ENCODE assay signal across 14 mouse cellular contexts in the genomic region with DNA sequence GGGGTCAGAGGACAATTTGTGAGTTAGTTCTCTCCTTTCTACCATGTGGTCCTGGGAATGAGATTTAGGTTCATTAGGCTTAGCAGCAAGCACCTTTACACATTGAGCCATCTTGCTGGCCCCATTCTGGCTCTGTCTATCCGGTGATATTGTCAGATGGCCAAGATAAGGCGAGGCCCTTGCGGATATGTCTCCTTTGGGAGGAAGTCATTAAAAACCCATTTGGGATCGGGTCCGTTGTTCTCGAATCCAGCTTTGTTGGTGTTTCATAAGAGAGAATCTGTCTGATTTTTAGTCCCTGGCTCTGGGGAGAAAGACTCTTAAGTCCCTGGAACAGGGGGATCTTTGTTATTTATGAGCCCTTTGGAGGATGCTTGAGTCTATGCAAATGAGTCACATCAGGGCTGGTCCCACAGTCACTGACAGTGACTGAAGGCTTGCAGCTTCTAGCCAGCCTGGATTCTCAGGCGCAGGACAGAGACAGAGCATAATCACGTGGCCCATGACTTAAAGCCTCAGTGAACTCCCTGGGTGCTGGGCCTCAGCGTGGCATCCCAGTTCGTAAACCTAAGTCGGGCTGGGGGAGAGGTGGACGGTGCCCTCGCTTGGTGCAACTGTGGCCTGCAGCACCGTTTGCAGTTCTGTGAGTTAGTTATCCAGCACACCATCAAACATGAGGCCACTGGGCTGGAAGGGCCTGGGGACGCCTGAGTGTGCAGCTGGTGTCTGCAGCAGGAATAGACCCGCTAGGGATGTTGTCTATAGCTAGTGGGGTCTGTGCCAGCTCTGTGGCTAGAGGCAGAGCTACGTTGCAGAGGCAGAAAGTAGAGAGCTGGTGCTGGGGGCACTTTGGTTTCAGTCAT. TPM values are rescaled to one million over a fixed set of nuclear protein-coding genes. Genes with fewer than 3 reads are reported as not detected.
DNase-seq lines count a peak whose midpoint lies in the region; ATAC-seq and TF ChIP-seq lines count a peak whose summit lies in the region.
"Had no signal": no experiment of that assay in that cellular context is flagged by ENCODE, and none has a peak within 500 bp of the region (broad histone marks: within the 10 kb centered on the region; RNA-seq: fewer than 3 reads in every experiment).

No protein-coding gene starts in this region.

- intact Hi-C loops in gastrocnemius, adult 2 months (cut with DNase I), result no loop called here
- intact Hi-C loops in gastrocnemius, postnatal 14 days (cut with DNase I; ENCODE audit: low total_unique reads), result no loop called here

- 0 out of 2 replicates have a peak, but pooled peaks cover 8% of the 10 kb centered on the region for H3K4me1 ChIP-seq in forebrain, postnatal 0 days (ENCODE audit: insufficient read depth)
- H3K4me1 ChIP-seq in midbrain, embryonic 11.5 days (ENCODE audit: control insufficient read depth, insufficient read depth, low read length), result peaks cover 21% of the 10 kb centered on the region

- peak; percentile 39 for ATAC-seq in forebrain, postnatal 0 days
- ATAC-seq in midbrain, embryonic 11.5 days (ENCODE audit: low FRiP score), result no peak; the same call in 1 of the 2 replicates
- ATAC-seq in frontal cortex, adult (ENCODE audit: low TSS enrichment), result no peak

- peaks cover 45% of the 10 kb centered on the region for H3K36me3 ChIP-seq in forebrain, postnatal 0 days (ENCODE audit: insufficient read depth)
- H3K36me3 ChIP-seq in midbrain, embryonic 11.5 days (ENCODE audit: control insufficient read depth, insufficient read depth, low read length), result peaks cover 5% of the 10 kb centered on the region; the same call in 1 of the 2 replicates

- no peak for DNase-seq in gastrocnemius, adult 2 months
- no peak for DNase-seq in gastrocnemius, postnatal 14 days
- DNase-seq in R1 (ENCODE audit: low read depth, low spot score), result peak; percentile 36
- DNase-seq in forebrain, postnatal 0 days, result no peak
- no peak for DNase-seq in midbrain, embryonic 11.5 days (ENCODE audit: low spot score, missing footprints)
- DNase-seq in urinary bladder, adult 2 months (ENCODE audit: low spot score), result no peak
- no peak for DNase-seq in layer of hippocampus, adult 2 months (ENCODE audit: low spot score in 2 of 2)
- DNase-seq: adrenal gland, postnatal 25 days; cerebellum, adult 9-10 months; layer of hippocampus, adult 9-11 months had no signal

- H3K27ac ChIP-seq in gastrocnemius, adult 2 months, result peak overlapping the region; percentile 53
- H3K27ac ChIP-seq in forebrain, postnatal 0 days (ENCODE audit: low read depth, low read length), result no peak overlapping the region
- H3K27ac ChIP-seq in midbrain, embryonic 11.5 days (ENCODE audit: low read depth, low read length), result peak overlapping the region; percentile 67
- no peak overlapping the region for H3K27ac ChIP-seq in layer of hippocampus, adult 2 months
- H3K27ac ChIP-seq: limb, embryonic 12.5 days had no signal

- TF ChIP-seq CTCF in gastrocnemius, adult 2 months (IDR thresholded peaks at IDR 0.05), result no peak
- no peak for TF ChIP-seq CTCF in forebrain, postnatal 0 days (IDR thresholded peaks at IDR 0.05; ENCODE audit: low read depth)
- TF ChIP-seq CTCF in layer of hippocampus, adult 2 months (conservative IDR thresholded peaks at IDR 0.05), result no peak

- H3K9ac ChIP-seq in forebrain, postnatal 0 days, result no peak overlapping the region
- H3K9ac ChIP-seq in midbrain, embryonic 11.5 days (ENCODE audit: low read length), result 0 out of 2 replicates have a peak overlapping the region, but pooled peaks have one; percentile 16
- H3K9ac ChIP-seq: limb, embryonic 12.5 days had no signal

- no peaks in the 10 kb centered on the region for H3K27me3 ChIP-seq in forebrain, postnatal 0 days (ENCODE audit: insufficient read depth, low read length)
- H3K27me3 ChIP-seq in midbrain, embryonic 11.5 days (ENCODE audit: control insufficient read depth, insufficient read depth, low read length), result no peaks in the 10 kb centered on the region
- H3K27me3 ChIP-seq: limb, embryonic 12.5 days; megakaryocyte, embryonic 14.5 days had no signal

- 58% methylated on average over 17 of the region's 17 CpGs for WGBS in forebrain, postnatal 0 days
- 69% methylated on average over 17 of the region's 17 CpGs for WGBS in midbrain, embryonic 11.5 days

- H3K9me3 ChIP-seq in forebrain, postnatal 0 days (ENCODE audit: low read length), result no peaks in the 10 kb centered on the region
- no peaks in the 10 kb centered on the region for H3K9me3 ChIP-seq in midbrain, embryonic 11.5 days (ENCODE audit: control insufficient read depth, low read length)
- H3K9me3 ChIP-seq: limb, embryonic 12.5 days; megakaryocyte, embryonic 14.5 days had no signal

- no peak overlapping the region for H3K4me2 ChIP-seq in forebrain, postnatal 0 days (ENCODE audit: low read depth)
- no peak overlapping the region for H3K4me2 ChIP-seq in midbrain, embryonic 11.5 days
- H3K4me2 ChIP-seq: limb, embryonic 12.5 days had no signal

- no peak overlapping the region for H3K4me3 ChIP-seq in gastrocnemius, adult 2 months
- H3K4me3 ChIP-seq in forebrain, postnatal 0 days (ENCODE audit: low read depth, low read length), result no peak overlapping the region
- H3K4me3 ChIP-seq in midbrain, embryonic 11.5 days (ENCODE audit: low read depth, low read length), result no peak overlapping the region
- no peak overlapping the region for H3K4me3 ChIP-seq in layer of hippocampus, adult 2 months
- H3K4me3 ChIP-seq: erythroblast, embryonic 14.5 days; limb, embryonic 12.5 days had no signal

RNA-seq across cellular contexts. Expression of a gene that starts 16.8 kb away (rescaled TPM):
- 1 to 10 TPM; 1.5 to 2.2 TPM for total RNA-seq in gastrocnemius, adult 2 months (2021)
- total RNA-seq in gastrocnemius, postnatal 14 days (2021), result 1 to 10 TPM; 5.5 to 7.2 TPM
- total RNA-seq in forebrain, postnatal 0 days (2014; rRNA removed), result 41.3 and 44.5 TPM in 2 replicates
- polyA plus RNA-seq in forebrain, postnatal 0 days (2015; fragmentation: Nextera tagmentation; extraction: Ambion mirVana), result 9.3 and 11.4 TPM in 2 replicates
- 8.4 and 9.1 TPM in 2 replicates for polyA plus RNA-seq in midbrain, embryonic 11.5 days (2014; fragmentation: Nextera tagmentation; extraction: Ambion mirVana)
- 10.6 and 12.6 TPM in 2 replicates for polyA plus RNA-seq in urinary bladder, adult 2 months (2012; rRNA removed)
- total RNA-seq in layer of hippocampus, adult 2 months (2021), result 10 to 100 TPM; 39.9 to 40.5 TPM

RNA-seq across cellular contexts. Expression of a gene that starts 32.3 kb away (rescaled TPM):
- 100 to 1,000 TPM in 1 of 2 experiments, 10 to 100 TPM in 1; 92.2 to 105 TPM for total RNA-seq in gastrocnemius, adult 2 months (2021)
- 100 to 1,000 TPM; 110 to 114 TPM for total RNA-seq in gastrocnemius, postnatal 14 days (2021)
- 498 and 525 TPM in 2 replicates for total RNA-seq in forebrain, postnatal 0 days (2014; rRNA removed)
- polyA plus RNA-seq in forebrain, postnatal 0 days (2015; fragmentation: Nextera tagmentation; extraction: Ambion mirVana), result 315 and 343 TPM in 2 replicates
- polyA plus RNA-seq in midbrain, embryonic 11.5 days (2014; fragmentation: Nextera tagmentation; extraction: Ambion mirVana), result 421 and 442 TPM in 2 replicates
- polyA plus RNA-seq in urinary bladder, adult 2 months (2012; rRNA removed), result 221 and 232 TPM in 2 replicates
- 100 to 1,000 TPM; 298 to 323 TPM for total RNA-seq in layer of hippocampus, adult 2 months (2021)

RNA-seq across cellular contexts. Expression of a gene that starts 56.7 kb away (rescaled TPM):
- total RNA-seq in gastrocnemius, adult 2 months (2021), result 1 to 10 TPM in 1 of 2 experiments, under 1 TPM in 1; 0.87 to 1.2 TPM
- 1 to 10 TPM; 1.3 to 1.5 TPM for total RNA-seq in gastrocnemius, postnatal 14 days (2021)
- total RNA-seq in forebrain, postnatal 0 days (2014; rRNA removed), result 1.5 and 1.8 TPM in 2 replicates
- polyA plus RNA-seq in forebrain, postnatal 0 days (2015; fragmentation: Nextera tagmentation; extraction: Ambion mirVana), result 1.2 and 2.5 TPM in 2 replicates
- polyA plus RNA-seq in midbrain, embryonic 11.5 days (2014; fragmentation: Nextera tagmentation; extraction: Ambion mirVana), result 1.5 and 1.6 TPM in 2 replicates
- 6.9 TPM in 2 replicates for polyA plus RNA-seq in urinary bladder, adult 2 months (2012; rRNA removed)
- 1 to 10 TPM; 2.2 to 3.0 TPM for total RNA-seq in layer of hippocampus, adult 2 months (2021)

Comparison
In these comparisons a context has a peak if more than half of its experiments do, and no peak if none do; other contexts are left out.
1. H3K27ac ChIP-seq: peak in gastrocnemius, adult 2 months (single experiment) and midbrain, embryonic 11.5 days (single experiment); none in forebrain, postnatal 0 days (single experiment) and layer of hippocampus, adult 2 months (single experiment).